Mouse (Mus musculus) effector memory CD4-positive, alpha-beta T cell, adult 5 months (primary cell): Measurements from ENCODE around the gene Plekho2. TPM values are rescaled to one million over a fixed set of nuclear protein-coding genes. Genes with fewer than 3 reads are reported as not detected.

Experiments
- polyA plus RNA-seq: library from polyadenylated mRNA; unstranded; fragments of 100-300 nt; shearing (Covaris generic); gene quantifications from one replicate; pipeline ENCODE4 v1.2.1, GENCODE M21; 2017

Gene Plekho2
- 44.6 TPM for polyA plus RNA-seq

GRCm38 (mm10) chr9:65579781-65580371 lies at the start of gene Plekho2:
TSS of gene Plekho2 (minus strand) at chr9:65580040.

DNA sequence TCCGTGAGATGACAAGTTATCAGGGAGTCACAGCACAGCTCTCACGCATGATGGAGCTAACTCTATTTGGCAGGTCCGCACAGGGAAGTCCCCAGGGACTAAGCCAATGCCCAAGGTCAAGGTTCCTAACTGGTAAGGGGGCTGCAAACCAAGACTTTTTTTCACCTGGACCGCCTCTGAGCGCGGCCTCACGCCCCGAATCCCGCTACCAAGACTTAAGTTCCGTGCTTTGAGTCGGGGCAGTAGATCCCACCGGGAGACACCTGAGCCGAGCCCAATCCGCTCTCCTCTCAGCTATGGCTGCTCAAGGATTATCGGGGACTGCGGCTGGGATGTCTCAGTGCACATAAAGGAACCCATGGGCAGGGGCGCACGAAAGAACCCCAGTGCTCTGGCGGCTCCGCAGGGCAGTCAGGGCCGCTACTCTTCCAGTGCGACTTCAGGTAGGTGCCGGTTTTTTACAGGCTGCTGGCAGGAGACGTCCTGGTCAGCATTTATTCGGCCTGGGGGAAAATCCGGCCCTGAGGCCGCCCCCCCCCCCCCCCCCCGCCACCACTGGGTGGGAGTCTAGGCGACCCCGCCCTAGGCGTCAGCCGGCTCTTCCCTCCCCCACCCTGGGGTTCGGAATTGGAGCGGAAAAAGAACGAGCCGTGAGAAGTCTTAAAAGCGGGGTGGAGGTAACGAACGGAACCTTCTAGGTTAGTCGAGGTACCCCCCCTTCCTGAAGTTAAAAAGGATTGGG lies 49.4 kb upstream of the Plekho2 start, which contains the start of gene Rbpms2:
TSS of gene Rbpms2 (plus strand) at position 624 of the 742 bp plus-strand sequence.

DNA sequence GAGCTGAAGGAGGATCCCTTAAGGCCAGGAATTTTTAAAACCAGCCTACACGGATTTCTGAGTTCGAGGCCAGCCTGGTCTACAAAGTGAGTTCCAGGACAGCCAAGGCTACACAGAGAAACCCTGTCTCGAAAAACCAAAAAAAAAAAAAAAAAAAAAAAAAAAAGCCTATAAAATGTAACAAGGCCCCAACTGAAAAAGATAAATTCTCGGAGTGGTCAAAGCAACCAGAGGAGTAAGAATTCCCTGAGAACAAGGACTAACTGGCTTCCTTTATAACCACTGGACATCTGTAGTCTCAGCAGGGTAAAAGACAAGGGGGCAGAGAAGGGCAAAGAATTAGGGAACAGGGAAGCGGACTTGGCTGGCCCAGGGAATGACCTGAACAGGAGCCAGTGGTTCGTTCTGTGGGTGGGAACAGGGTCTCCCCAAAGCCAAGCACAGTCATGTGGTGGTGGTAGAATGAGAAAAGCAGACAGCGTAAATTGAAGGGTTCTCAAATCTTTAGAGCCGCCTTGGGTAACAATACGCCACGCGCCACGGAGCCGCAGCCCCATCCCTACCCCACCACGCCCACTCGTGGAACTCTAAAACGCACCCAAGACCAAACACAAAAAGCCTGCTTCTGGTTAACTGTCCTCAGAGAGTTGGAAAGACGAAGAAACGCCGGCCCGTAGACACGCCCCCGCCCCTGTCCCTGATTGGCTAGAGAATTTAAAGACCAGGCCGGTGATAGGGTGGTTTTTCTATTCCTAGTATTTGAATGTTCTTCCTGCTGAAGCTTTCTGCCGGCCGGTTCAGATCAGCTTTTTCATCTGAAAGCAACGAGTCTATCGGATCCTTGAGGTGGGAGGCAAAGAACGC lies 6.8 kb upstream of the Plekho2 start, which contains the start of gene Pif1:
TSS of gene Pif1 (plus strand) at position 755 of the 864 bp plus-strand sequence.

DNA sequence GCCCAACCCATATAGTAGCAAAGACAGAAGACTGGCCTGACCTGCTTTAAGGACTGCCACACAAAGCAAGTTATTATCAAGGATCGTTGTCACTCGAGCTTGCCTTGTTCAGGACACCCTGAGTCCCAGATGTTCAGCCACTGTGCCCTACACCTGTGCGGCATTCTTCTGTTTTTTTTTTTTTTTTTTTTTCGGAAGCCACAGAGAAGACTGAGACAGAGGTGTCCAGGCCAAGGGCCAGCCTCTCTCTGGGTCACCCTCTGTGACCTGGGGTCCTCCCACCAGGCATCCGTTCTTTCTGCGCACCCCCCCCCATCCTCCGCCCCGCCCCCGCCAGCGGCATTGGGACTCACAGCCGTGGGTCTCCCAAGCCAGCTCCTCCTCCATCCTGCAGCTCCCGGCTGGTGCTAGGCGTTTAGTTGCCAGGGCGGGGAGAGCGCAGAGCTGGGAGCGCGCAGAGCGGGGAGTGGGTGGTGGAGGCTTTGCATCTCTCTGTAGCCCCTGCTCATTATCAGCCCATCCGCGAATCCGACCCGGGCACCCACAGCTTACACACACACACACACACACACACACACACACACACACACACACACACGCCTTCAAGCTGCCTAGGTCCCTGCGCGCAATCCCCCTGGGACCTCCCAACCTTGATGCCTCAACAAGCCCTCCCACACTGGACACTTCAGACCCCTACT lies 59.9 kb downstream of the Plekho2 start, which contains the start of gene Ankdd1a:
TSS of gene Ankdd1a (minus strand) at position 387 of the 698 bp plus-strand sequence.

Other genes starting within 250 kb of the Plekho2 start
- gene Pdcd7, start 233.9 kb downstream of the Plekho2 start, polyA plus RNA-seq: 23.4 TPM
- gene Ubap1l, start 219.0 kb downstream of the Plekho2 start, polyA plus RNA-seq: not detected
- not detected for gene Kbtbd13, start 188.4 kb downstream of the Plekho2 start, polyA plus RNA-seq
- gene Rasl12, start 181.5 kb downstream of the Plekho2 start, polyA plus RNA-seq: not detected
- gene Slc51b, start 157.1 kb downstream of the Plekho2 start, polyA plus RNA-seq: not detected
- 25.9 TPM for gene Mtfmt, start 144.3 kb downstream of the Plekho2 start, polyA plus RNA-seq
- gene Spg21, start 119.1 kb downstream of the Plekho2 start, polyA plus RNA-seq: 79.2 TPM
- gene Ankdd1a, start 59.8 kb downstream of the Plekho2 start, polyA plus RNA-seq: not detected
- gene Pif1, start 7.1 kb upstream of the Plekho2 start, polyA plus RNA-seq: 0.11 TPM
- 1.3 TPM for gene Rbpms2, start 49.6 kb upstream of the Plekho2 start, polyA plus RNA-seq
- gene Oaz2, start 88.0 kb upstream of the Plekho2 start, polyA plus RNA-seq: 65.6 TPM
- gene Zfp609, start 247.5 kb upstream of the Plekho2 start, polyA plus RNA-seq: 6.3 TPM